Mouse (Mus musculus): ENCODE measurements around the gene Sept4. TPM values are rescaled to one million over a fixed set of nuclear protein-coding genes. Genes with fewer than 3 reads are reported as not detected.

Gene Sept4
- polyA plus RNA-seq, 1 experiment from 2014 or later = 10.7 TPM

- H3K4me3 ChIP-seq (replicated peaks) = no peak overlapping the region
- no peak overlapping the region for H3K27ac ChIP-seq
- no peaks in the 10 kb centered on the region for H3K4me1 ChIP-seq (replicated peaks)
- WGBS = 94% methylated on average over 2 of the region's 2 CpGs
- peaks cover 100% of the 10 kb centered on the region for H3K36me3 ChIP-seq
- no peak overlapping the region for H3K4me2 ChIP-seq
- no peak overlapping the region for H3K9ac ChIP-seq (replicated peaks)
- no peak for ATAC-seq (ENCODE audit: insufficient number of reproducible peaks, insufficient read depth, low FRiP score, low TSS enrichment, low read depth)
- no peaks in the 10 kb centered on the region for H3K9me3 ChIP-seq
- H3K27me3 ChIP-seq = no peaks in the 10 kb centered on the region
Measured at GRCm38 (mm10) chr11:87603571-87603970, 34.9 kb downstream of the Sept4 start.

GRCm38 (mm10) chr11:87609264-87609663 lies 40.6 kb downstream of the Sept4 start:
- WGBS = 87% methylated on average over 7 of the region's 7 CpGs
- Histone ChIP-seq H3K27ac (no peak overlapping the region), H3K36me3 (peaks cover 99% of the 10 kb centered on the region), H3K27me3 (no peaks in the 10 kb centered on the region), H3K9me3 (no peaks in the 10 kb centered on the region), H3K9ac (replicated peaks) (no peak overlapping the region), H3K4me3 (replicated peaks) (no peak overlapping the region), H3K4me1 (replicated peaks) (no peaks in the 10 kb centered on the region), H3K4me2 (no peak overlapping the region)
- no peak for ATAC-seq (ENCODE audit: insufficient number of reproducible peaks, insufficient read depth, low FRiP score, low TSS enrichment, low read depth)

- Histone ChIP-seq H3K36me3 (peaks cover 99% of the 10 kb centered on the region), H3K27ac (no peak overlapping the region), H3K9me3 (0 out of 2 replicates have a peak, but pooled peaks cover under 1% of the 10 kb centered on the region), H3K9ac (replicated peaks) (no peak overlapping the region), H3K4me2 (no peak overlapping the region), H3K4me1 (replicated peaks) (no peaks in the 10 kb centered on the region), H3K4me3 (replicated peaks) (no peak overlapping the region), H3K27me3 (no peaks in the 10 kb centered on the region)
- no peak for ATAC-seq (ENCODE audit: insufficient number of reproducible peaks, insufficient read depth, low FRiP score, low TSS enrichment, low read depth)
- 90% methylated on average over 9 of the region's 9 CpGs for WGBS
Measured at GRCm38 (mm10) chr11:87611547-87611946, 42.8 kb downstream of the Sept4 start.

GRCm38 (mm10) chr11:87613972-87614371 lies 45.3 kb downstream of the Sept4 start:
- H3K4me1 ChIP-seq (replicated peaks) = no peaks in the 10 kb centered on the region
- WGBS = 93% methylated on average over 7 of the region's 7 CpGs
- H3K36me3 ChIP-seq = peaks cover 99% of the 10 kb centered on the region

GRCm38 (mm10) chr11:87615551-87615950 lies 46.8 kb downstream of the Sept4 start:
- WGBS = 93% methylated on average over 5 of the region's 5 CpGs
- ATAC-seq (ENCODE audit: insufficient number of reproducible peaks, insufficient read depth, low FRiP score, low TSS enrichment, low read depth) = no peak

More at GRCm38 (mm10) chr11:87613972-87614371, 45.3 kb downstream of the Sept4 start:
- H3K4me2 ChIP-seq = no peak overlapping the region
- peaks cover 7% of the 10 kb centered on the region for H3K9me3 ChIP-seq
- ATAC-seq (ENCODE audit: insufficient number of reproducible peaks, insufficient read depth, low FRiP score, low TSS enrichment, low read depth) = no peak
- H3K9ac ChIP-seq (replicated peaks) = no peak overlapping the region
- no peak overlapping the region for H3K4me3 ChIP-seq (replicated peaks)
- H3K27ac ChIP-seq = no peak overlapping the region
- no peaks in the 10 kb centered on the region for H3K27me3 ChIP-seq

GRCm38 (mm10) chr11:87615952-87616351 lies 47.2 kb downstream of the Sept4 start:
- Histone ChIP-seq H3K9me3 (peaks cover 7% of the 10 kb centered on the region), H3K9ac (replicated peaks) (no peak overlapping the region), H3K4me2 (no peak overlapping the region), H3K4me1 (replicated peaks) (no peaks in the 10 kb centered on the region), H3K27me3 (no peaks in the 10 kb centered on the region), H3K4me3 (replicated peaks) (no peak overlapping the region), H3K36me3 (peaks cover 93% of the 10 kb centered on the region), H3K27ac (no peak overlapping the region)
- WGBS = 97% methylated on average over 2 of the region's 2 CpGs
- no peak for ATAC-seq (ENCODE audit: insufficient number of reproducible peaks, insufficient read depth, low FRiP score, low TSS enrichment, low read depth)

More at GRCm38 (mm10) chr11:87615551-87615950, 46.8 kb downstream of the Sept4 start:
- H3K27ac ChIP-seq = no peak overlapping the region
- no peaks in the 10 kb centered on the region for H3K4me1 ChIP-seq (replicated peaks)
- H3K9me3 ChIP-seq = peaks cover 7% of the 10 kb centered on the region
- H3K9ac ChIP-seq (replicated peaks) = no peak overlapping the region
- H3K36me3 ChIP-seq = peaks cover 93% of the 10 kb centered on the region
- no peaks in the 10 kb centered on the region for H3K27me3 ChIP-seq
- no peak overlapping the region for H3K4me2 ChIP-seq
- H3K4me3 ChIP-seq (replicated peaks) = no peak overlapping the region

- no peak; the same call in 1 of the 2 replicates for ATAC-seq (ENCODE audit: insufficient number of reproducible peaks, insufficient read depth, low FRiP score, low TSS enrichment, low read depth)
- Histone ChIP-seq H3K27ac (no peak within 1 kb of the TSS), H3K4me2 (no peak within 1 kb of the TSS), H3K9ac (replicated peaks) (no peak within 1 kb of the TSS), H3K27me3 (no peaks in the 10 kb centered on the region), H3K4me1 (replicated peaks) (no peaks in the 10 kb centered on the region), H3K9me3 (peaks cover 7% of the 10 kb centered on the region), H3K4me3 (replicated peaks) (no peak within 1 kb of the TSS), H3K36me3 (peaks cover 87% of the 10 kb centered on the region)
- 88% methylated on average over 65 of the region's 69 CpGs for WGBS
Measured at GRCm38 (mm10) chr11:87616790-87617474, 48.2 kb downstream of the Sept4 start, which contains the start of gene Hsf5. Gene Hsf5 (plus strand): TSS chr11:87617164.

- no peak overlapping the region for H3K4me2 ChIP-seq
- no peak overlapping the region for H3K9ac ChIP-seq (replicated peaks)
- no peak for ATAC-seq (ENCODE audit: insufficient number of reproducible peaks, insufficient read depth, low FRiP score, low TSS enrichment, low read depth)
- no peak overlapping the region for H3K27ac ChIP-seq
- 91% methylated on average over 32 of the region's 32 CpGs for WGBS
- H3K9me3 ChIP-seq = peaks cover 7% of the 10 kb centered on the region
- no peak overlapping the region for H3K4me3 ChIP-seq (replicated peaks)
- H3K4me1 ChIP-seq (replicated peaks) = no peaks in the 10 kb centered on the region
- no peaks in the 10 kb centered on the region for H3K27me3 ChIP-seq
- peaks cover 86% of the 10 kb centered on the region for H3K36me3 ChIP-seq
Measured at GRCm38 (mm10) chr11:87617606-87618005, 48.9 kb downstream of the Sept4 start.

GRCm38 (mm10) chr11:87623160-87623559 lies 54.5 kb downstream of the Sept4 start:
- Histone ChIP-seq H3K4me3 (replicated peaks) (no peak overlapping the region), H3K27ac (no peak overlapping the region), H3K36me3 (peaks cover 68% of the 10 kb centered on the region), H3K9ac (replicated peaks) (no peak overlapping the region), H3K27me3 (no peaks in the 10 kb centered on the region), H3K9me3 (no peaks in the 10 kb centered on the region), H3K4me1 (replicated peaks) (no peaks in the 10 kb centered on the region), H3K4me2 (no peak overlapping the region)
- ATAC-seq (ENCODE audit: insufficient number of reproducible peaks, insufficient read depth, low FRiP score, low TSS enrichment, low read depth) = no peak
- 64% methylated on average over 4 of the region's 4 CpGs for WGBS

GRCm38 (mm10) chr11:87629859-87630258 lies 61.2 kb downstream of the Sept4 start:
- peaks cover 4% of the 10 kb centered on the region; the same call in 1 of the 2 replicates for H3K4me1 ChIP-seq (replicated peaks)
- no peaks in the 10 kb centered on the region for H3K27me3 ChIP-seq
- 0 out of 2 replicates have a peak overlapping the region, but pooled peaks have one; percentile 8 for H3K9ac ChIP-seq (replicated peaks)
- H3K36me3 ChIP-seq = peaks cover 16% of the 10 kb centered on the region; the same call in 1 of the 2 replicates
- H3K4me3 ChIP-seq (replicated peaks) = no peak overlapping the region
- H3K27ac ChIP-seq = no peak overlapping the region
- H3K4me2 ChIP-seq = no peak overlapping the region
- no peak for ATAC-seq (ENCODE audit: insufficient number of reproducible peaks, insufficient read depth, low FRiP score, low TSS enrichment, low read depth)
- no peaks in the 10 kb centered on the region for H3K9me3 ChIP-seq
- 28% methylated on average over 10 of the region's 10 CpGs for WGBS

- Histone ChIP-seq H3K4me3 (replicated peaks) (peak overlapping the region; percentile 49), H3K4me2 (peak overlapping the region; percentile 72), H3K9me3 (no peaks in the 10 kb centered on the region), H3K36me3 (peaks cover 5% of the 10 kb centered on the region), H3K9ac (replicated peaks) (peak overlapping the region; percentile 85), H3K4me1 (replicated peaks) (peaks cover 10% of the 10 kb centered on the region), H3K27ac (peak overlapping the region; percentile 35; the same call in 1 of the 2 replicates), H3K27me3 (no peaks in the 10 kb centered on the region)
- 27% methylated on average over 2 of the region's 2 CpGs for WGBS
- ATAC-seq (ENCODE audit: insufficient number of reproducible peaks, insufficient read depth, low FRiP score, low TSS enrichment, low read depth) = no peak
Measured at GRCm38 (mm10) chr11:87638793-87639192, 70.1 kb downstream of the Sept4 start.
